Mouse (Mus musculus): ENCODE results near the gene Trafd1.
A peak's percentile ranks its signal among the peaks of the same experiment; 100 is the strongest.

Gene Trafd1

DNA sequence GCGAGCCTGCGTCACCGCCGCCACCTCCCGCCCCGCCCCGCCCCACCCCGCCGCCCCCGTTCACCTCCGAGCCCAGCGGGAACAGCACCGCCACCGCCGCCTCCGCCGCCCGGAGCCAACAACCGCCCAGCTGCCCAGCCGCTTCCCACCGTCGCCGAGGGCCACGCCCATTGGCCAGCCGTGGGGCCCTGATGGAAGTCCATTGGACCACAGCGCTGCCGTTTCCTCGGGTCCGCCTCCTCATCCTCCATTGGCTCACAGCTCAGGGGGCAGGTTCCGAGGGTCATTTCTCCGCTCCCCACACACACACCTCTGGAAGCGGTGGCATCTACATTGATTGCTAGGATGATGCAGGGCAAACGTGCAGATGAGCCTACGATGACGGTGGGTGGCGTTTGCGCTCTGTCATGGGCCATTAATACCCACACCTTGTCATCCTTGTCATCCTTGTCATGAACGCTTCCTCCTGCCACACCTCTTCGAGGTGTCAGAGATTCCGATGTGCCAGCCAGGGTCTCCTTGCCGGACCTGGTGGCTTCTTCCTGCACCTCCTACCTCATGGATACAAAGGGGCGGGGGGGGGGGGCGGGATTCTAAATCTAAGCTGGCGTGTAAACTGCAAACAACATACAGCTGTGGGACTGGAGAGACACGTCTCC, at the start of gene Trafd1:
Trafd1 (minus strand) TSS at position 172 of the 659 bp plus-strand sequence.
- peak; percentile 93 for DNase-seq

DNA sequence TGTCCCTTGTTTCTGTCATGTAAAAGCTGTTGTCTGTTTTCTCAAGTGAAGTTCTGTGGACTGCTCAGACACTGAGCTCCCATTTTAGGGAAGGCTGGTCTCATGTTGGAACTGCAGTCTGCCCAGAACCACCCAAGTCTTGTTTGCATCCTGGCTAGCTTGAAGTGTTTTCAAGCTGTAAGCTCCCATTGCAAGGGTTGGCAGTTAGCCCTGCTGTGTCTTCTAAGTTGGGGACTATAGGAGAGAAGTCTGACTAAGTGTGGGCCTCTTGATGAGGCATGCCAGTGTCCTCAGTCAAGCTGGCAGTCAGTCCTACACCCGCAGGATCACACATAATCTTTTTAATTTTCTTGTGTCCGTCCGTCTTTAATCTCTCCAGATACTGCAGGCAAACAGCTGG, 43.5 kb upstream of the Trafd1 start:
- DNase-seq: no peak

DNA sequence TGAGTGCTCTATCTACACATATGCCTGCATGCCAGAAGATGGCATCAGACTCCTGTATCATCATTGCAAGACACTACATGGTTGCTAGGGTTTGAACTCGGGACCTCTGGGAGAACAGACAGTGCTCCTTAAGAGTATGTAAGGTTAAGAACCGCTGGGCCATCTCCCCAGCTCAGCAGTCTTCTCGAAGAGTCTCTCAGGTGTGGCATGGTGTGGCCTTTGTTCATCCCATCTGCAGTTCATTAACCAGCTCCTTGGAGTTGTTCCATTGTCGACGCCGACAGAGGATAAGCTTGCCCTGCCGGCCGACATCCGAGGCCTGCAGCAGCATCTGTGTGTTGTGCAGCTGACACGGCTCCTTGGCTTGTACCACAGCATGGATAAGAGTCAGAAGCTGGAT, 37.9 kb upstream of the Trafd1 start:
- DNase-seq: no peak

GRCm38 (mm10) chr5:121422787-121423186, 37.4 kb upstream of the Trafd1 start:
- DNase-seq: no peak

DNA sequence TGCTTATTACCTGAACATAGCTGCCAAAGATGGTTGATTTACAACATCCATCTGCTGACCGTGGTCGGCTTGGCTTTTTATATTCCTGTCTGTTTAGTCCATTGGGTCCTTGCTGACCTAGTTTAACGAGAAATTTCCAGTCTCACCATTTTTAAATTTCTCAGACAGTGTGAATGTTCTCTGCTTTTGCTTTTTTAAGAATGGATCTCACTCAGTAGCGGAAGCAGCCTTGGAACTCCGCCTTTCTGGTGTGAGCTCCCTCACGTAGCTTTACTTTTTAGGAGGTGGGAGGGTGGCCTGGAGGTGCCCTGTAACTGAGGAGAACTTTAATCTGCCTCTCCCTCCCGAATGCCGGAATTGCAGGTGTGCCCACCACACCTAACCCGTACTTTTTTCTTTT, 35.3 kb upstream of the Trafd1 start:
- no peak for DNase-seq

- DNase-seq: no peak
Measured at GRCm38 (mm10) chr5:121410975-121411374, 25.5 kb upstream of the Trafd1 start.

DNA sequence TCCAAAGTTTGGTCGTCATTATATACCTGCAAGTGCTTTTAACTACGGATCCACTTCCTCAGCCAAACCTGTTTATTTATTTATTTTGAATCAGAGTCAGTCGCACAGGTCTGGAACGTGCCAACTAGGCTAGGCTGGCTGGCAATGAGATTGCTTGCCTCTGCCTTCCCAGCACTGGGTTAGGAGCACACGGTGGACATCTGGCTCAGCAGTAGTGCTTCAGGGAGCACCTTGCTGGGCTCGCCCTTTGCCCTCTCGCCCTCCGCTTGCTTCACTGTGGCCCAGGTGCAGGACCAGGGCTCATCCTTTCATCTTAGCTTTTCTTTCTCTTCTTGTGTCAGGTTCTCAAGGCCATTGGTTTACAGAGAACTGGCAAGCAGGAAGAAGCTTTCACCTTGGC, 22.4 kb upstream of the Trafd1 start:
- DNase-seq: no peak

GRCm38 (mm10) chr5:121400849-121401248, 15.4 kb upstream of the Trafd1 start:
- no peak for DNase-seq

DNA sequence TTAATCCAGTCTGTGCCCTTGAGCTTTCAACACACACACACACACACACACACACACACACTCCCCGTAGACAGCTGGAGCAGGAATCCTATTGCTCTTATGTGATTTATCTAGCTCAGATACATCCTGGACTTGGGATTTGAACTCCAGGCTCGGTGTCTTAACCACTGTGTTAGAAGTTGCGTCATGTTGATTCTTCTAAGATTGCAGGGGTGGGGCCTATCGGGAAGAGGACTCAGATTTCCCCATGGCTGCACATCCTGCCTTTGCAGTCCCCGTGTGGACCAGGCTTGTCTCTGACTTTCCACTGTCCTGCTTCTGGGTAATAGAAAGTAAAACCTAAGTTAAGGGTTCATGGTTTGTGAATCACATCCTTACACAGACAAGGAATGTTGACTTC, 14.6 kb upstream of the Trafd1 start:
- DNase-seq: no peak

- no peak for DNase-seq
Measured at GRCm38 (mm10) chr5:121399540-121399939, 14.1 kb upstream of the Trafd1 start.

GRCm38 (mm10) chr5:121398965-121399462, 13.6 kb upstream of the Trafd1 start:
- DNase-seq: no peak

- no peak for DNase-seq
Measured at GRCm38 (mm10) chr5:121398146-121398964, 12.9 kb upstream of the Trafd1 start.

- peak; percentile 92 for DNase-seq
Measured at GRCm38 (mm10) chr5:121397187-121398145, 12.0 kb upstream of the Trafd1 start, which contains the start of gene Naa25. Gene Naa25, plus strand, starts transcription at chr5:121397936.

- DNase-seq: no peak
Measured at GRCm38 (mm10) chr5:121395621-121396020, 10.2 kb upstream of the Trafd1 start.

- DNase-seq: no peak
Measured at GRCm38 (mm10) chr5:121393402-121393801, 8.0 kb upstream of the Trafd1 start.

DNA sequence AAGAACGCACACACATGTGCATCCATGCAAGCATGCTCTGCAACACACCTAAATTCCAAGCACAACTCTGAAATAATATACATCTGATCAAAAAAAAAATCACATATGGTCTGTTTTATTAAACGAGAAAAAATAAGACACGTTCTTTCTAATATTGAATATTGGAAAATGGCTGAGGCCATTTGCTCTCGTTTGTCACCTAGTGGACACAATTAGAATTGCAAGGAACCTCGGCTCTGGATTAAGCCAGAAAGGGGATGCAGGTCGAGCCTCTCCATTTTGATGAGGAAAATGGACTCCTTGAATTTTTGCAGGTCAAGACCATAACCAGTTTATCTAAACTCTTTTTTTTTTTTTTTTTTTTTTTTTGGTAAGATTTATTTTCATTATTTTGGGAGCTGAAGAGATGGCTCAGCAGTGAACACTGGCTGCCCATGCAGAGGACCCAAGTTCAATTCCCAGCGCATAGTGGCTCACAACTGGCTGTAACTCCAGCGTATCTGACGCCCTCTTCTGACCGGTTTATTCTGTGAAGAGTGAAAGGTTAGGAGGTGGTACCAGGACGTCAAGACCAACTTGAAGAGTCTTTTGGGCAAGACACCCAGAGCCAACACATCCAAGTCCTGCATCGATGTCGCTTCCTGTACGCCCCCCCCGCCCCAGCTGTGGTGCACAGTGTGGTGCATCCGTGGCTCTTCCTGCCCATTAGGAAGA, 7.4 kb upstream of the Trafd1 start:
- no peak for DNase-seq

DNA sequence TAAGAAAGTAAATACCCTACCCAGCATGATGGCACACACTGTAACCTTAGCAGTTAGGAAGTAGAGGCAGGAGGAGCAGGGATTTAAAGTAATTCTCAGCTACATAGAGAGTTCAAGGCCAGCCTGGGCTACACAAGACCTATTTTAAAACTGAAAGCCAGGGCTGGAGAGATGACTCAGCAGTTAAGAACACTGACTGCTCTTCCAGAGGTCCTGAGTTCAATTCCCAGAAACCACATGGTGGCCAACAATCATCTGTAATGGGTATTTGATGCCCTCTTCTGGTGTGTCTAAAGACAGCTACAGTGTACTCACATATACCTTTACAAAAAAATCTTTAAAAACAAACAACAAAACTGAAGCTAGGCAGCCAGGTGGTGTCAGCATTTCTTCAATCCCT, 4.3 kb upstream of the Trafd1 start:
- DNase-seq: no peak

DNA sequence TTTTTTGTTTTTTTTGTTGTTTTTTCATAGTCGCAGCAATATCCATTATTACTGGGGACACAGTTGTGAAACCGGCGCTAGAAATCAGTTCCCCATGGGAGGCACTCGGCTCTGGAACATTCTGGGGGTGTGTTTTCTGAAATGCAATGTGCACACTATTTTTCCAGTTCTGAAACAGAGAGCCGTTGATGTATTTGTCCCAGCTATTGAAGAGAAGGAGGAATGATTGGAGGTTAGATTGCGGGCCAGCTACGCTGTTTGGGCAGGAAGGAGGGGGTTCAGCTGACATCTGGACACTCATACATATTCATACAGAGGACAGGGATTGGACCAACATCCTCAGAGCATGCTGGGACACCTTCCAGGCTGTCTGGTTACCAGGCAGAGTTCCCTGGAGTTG, 3.7 kb upstream of the Trafd1 start:
- no peak for DNase-seq

GRCm38 (mm10) chr5:121387126-121387525, 1.7 kb upstream of the Trafd1 start:
- DNase-seq: no peak

DNA sequence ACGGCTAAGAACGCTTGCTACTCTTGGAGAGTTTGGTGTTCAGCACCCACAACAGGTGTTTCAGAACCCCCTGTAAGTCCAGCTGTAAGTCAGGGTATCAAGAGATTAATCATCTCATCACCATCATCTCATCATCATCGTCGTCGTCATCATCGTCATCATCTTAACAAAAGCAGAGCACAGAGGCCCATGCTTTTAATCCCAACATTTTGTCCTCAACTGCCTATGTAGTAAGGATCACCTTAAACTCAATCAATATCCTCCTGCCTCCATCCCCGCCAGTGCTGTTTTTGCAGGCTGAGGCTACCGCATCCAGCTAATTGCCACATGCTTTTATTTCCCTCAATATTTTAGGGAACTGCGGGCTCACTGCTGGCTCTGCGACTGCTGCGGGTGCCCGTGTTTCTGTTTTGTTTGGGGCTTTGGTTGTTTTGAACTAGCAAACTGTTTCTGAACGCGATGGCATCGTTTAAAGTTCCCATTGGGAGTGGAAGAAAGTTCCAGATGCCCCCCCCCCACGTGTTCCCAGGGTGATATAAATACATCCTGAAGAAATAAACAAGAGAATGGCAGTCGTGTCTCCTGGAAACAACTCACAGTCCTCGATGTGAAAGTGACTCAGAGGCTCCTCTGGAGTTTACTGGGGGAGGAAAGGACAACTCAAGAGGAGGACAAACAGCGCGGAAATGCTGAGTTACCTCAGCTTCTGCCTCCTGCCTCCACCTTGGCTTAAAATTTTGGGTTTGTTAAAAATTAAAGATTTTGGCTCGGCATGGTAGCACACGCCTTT, 883 bp upstream of the Trafd1 start:
- DNase-seq: no peak

- no peak for DNase-seq
Measured at GRCm38 (mm10) chr5:121384757-121385460, 523 bp downstream of the Trafd1 start.

Data from cerebellum, adult 11 months (tissue).